Mouse (Mus musculus) splenic B cell, adult 2 months (primary cell): ENCODE data around the gene Wrap53.
A peak's percentile ranks its signal among the peaks of the same experiment; 100 is the strongest.

Source experiments
- DNase-seq: peaks from one replicate; pipeline ENCODE4 v3.0.0-alpha.2; 2011; ENCODE audit warnings: low read depth, low spot score
- H3K27me3 ChIP-seq: 2 replicates; pipeline ENCODE4 v1.6.1; 2012; ENCODE audit warnings: mild to moderate bottlenecking, low read length, moderate library complexity, mixed read lengths; ENCODE audit not compliant: control insufficient read depth, poor library complexity, insufficient read depth, severe bottlenecking
- H3K36me3 ChIP-seq: 2 replicates; pipeline ENCODE4 v1.6.1; 2012; ENCODE audit warnings: mild to moderate bottlenecking, low read length, moderate library complexity, mixed read lengths; ENCODE audit not compliant: control insufficient read depth, poor library complexity, insufficient read depth, severe bottlenecking

Gene Wrap53

DNA sequence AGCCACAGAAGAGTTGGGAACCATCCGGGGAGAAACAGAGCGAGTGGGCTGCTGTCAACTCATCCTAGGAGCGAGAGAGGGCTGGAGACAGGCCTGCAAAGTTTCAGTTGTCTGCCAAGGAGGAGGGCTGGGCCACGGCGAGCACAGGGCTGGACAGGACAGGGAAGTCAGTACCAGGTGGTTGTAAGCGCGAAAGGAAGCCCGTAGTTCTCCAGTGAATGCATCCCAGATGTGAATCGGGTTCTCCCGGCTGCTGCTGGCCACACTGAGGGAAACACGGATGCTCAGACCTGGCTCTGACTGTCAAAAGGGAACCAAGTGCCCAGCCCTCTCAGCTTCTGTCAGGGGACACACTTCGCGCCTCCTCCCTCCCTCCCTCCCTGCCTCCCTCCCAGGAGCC is 16.7 kb downstream of the Wrap53 start:
- DNase-seq = no peak
- H3K27me3 ChIP-seq = no peaks in the 10 kb centered on the region
- peaks cover 14% of the 10 kb centered on the region for H3K36me3 ChIP-seq

DNA sequence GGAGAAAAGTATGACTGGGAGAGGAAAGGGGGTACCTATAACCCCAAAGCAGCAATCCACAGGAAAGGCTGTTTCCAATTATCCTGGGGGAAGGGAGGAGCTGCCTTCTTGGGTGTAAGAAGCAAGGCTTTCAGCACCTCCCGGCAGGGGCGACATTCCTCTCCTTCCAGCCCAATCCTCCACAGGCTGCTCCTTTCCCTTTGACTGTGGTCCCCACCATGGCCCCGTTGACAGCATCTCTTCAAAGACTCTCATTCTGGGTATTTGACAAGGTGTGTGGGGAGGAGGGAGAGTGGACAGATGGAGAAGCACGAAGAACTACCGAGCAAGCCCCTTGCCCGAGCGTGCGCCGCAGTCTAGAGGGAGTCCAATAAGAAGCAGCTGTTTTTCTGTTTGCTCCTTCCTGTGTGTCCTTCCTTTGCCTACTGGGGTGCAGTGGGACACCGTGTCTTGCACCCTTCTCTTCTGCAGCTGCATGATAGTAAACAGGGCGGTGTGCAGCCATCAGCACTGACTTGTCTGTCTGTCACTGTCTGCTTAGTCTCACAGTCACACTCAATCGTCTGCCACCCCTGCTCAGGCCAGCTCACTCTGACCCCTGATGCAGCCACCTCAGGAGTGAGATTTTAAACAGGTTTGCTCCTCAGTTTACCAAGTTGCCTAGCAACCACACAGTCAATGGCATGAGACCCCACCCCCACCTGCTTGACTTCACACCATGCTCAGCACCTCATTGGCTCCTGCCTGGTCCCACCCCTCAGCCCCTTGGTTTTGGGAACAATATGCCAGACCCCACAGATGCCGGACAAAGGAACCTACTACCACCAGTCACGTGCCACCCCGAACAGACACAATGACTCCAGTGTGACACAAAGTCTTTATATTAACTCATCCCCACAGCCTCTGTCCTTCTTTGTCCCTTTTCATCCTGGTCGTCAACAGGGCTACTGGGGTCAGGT is 18.9 kb downstream of the Wrap53 start:
- no peaks in the 10 kb centered on the region for H3K27me3 ChIP-seq
- no peak for DNase-seq
- peaks cover 14% of the 10 kb centered on the region for H3K36me3 ChIP-seq

DNA sequence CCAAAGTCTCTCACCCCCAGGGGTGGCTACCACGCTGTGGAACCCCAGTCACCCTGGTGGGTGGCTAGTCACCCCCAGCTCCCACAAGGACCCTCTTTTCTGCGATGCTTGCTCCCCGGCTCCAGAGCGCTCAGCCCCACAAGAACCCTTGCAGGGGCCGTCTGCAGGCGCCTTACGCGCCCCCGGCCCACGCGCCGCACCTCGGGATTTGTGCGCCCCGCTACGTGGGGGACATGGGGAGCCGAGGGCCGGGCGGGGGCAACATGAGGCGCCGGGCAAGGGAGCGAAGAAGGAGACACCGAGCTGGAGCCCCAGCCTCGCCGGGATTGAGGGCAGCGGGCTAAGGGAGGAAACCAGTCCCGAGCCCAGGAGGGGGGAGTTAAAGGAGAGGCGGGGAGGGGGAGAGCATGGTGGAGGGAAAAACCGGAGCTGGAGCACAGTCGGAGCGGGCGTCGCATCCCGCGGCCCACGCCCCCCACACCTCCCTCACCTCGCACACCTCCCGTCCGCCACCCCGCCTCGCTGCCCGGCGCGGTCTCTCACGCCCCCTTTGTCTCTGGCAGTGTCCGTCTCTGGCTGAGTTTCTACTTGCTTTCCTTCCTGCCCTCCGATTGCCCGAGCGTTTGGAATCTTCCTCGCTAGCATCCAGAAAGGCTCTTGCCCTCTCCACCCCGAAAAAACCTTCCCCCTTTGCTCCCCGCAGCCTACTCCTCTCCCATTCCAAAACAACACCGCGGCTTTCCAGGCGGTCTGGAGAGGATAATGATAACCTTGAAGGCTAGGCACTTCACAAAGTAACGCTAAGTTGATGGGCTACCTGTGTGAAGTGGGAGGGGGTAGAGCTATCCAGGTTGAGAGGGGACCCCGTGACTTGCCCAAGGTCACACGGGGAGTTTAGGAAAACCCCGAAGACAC is 19.9 kb downstream of the Wrap53 start, which contains the start of gene Efnb3:
Gene Efnb3 (minus strand): TSS at position 355 of the 915 bp plus-strand sequence.
- no peak for DNase-seq

DNA sequence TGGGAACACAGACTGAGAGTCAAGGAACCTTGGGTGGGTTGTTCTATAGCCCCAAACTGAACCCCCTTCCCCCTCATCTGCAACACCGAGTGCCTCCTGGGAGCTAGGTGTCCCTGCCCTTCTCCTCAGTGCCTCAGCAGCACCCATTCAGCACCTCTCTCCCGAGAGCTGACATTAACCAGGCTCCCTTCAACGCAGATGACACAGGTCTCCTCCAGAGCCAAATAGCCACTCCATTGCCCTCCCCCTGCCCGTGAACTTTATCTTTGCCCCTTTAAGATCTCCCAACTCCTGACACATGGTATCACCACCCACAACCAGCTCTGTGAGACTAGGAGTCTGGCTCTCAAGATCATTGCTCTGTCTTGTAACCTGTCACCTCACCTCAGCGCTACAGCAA is 20.9 kb downstream of the Wrap53 start:
- no peak for DNase-seq
- Histone ChIP-seq H3K27me3 (no peaks in the 10 kb centered on the region), H3K36me3 (peaks cover 14% of the 10 kb centered on the region)

More for the DNA sequence above, 19.9 kb downstream of the Wrap53 start, which contains the start of gene Efnb3:
- Histone ChIP-seq H3K36me3 (peaks cover 14% of the 10 kb centered on the region), H3K27me3 (no peaks in the 10 kb centered on the region)

DNA sequence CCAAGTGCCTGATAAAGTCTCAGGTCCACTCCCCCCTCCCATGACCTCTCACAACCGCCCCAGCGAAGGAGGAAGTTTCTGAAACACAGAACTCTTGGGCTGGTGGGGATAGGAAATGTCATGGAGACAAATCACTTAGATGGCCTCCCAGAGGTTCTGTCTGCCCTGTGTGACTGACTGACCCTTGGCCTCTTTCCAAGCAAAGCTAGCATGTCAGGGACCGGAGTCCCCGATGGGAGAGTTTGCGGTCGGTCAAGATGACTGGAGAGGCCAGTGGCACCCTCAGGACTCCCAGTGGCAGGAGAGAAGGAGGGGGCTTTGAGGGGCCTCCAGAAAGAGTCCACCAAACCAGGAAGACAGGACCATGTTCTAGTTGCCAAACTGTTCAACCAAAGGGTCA is 21.3 kb downstream of the Wrap53 start:
- no peaks in the 10 kb centered on the region for H3K27me3 ChIP-seq
- no peak for DNase-seq
- peaks cover 14% of the 10 kb centered on the region for H3K36me3 ChIP-seq

DNA sequence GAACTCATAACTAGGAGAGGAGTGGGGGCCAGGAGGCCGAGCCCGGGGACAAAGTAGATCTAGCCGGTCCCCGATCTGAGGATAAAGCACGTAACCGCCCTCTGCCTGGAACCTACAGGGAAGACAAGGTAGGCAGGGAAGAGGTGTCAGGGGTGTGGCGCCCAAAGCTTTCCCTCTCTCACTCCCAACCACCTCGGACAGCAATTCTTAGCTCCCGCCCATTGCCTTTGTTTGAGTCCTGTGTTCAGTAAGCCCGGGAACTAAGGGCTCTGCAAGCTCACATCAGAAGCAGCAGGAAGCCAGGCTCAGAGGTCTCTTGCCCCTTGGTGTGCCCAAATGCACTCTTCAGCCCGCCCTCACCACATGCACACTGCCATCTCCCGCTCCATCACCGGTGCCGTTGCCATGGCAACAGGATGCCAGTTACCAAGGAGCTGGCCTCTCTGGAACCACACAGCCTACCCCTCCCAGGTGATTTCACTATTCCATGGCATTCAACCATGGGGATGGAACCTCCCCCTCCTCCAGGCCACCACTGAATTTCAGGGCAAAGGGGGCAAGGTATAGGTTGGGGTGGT is 22.6 kb downstream of the Wrap53 start:
- peaks cover 11% of the 10 kb centered on the region for H3K36me3 ChIP-seq
- H3K27me3 ChIP-seq = no peaks in the 10 kb centered on the region
- DNase-seq = no peak

DNA sequence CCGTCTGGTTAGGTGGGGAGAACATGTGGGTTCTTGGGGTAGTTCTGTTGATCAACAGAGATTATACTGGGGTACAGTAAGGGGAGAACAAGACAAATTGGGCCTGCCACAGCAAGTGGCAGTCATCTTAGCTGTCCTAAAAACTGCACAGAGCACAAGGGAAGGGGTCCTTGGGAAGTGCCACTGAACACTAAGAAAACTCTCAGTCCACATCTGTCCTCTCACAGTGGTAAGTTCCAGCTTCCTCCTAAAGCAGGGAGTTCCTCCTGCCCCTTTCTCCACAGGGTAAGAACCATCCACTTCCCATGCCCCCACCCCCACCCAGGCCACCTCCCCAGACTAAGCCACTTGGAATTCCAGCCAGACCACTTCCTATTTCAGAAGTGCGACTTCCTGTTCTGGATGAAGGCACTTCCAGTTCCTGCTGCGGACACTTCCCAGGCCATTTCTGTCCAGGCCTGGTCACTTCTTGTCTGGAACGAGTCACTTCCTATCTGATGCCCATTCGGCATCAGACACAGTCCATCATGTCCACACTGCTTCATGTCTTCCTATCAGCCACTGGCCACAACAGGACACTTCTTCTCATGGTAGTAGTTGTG is 25.4 kb downstream of the Wrap53 start:
- Histone ChIP-seq H3K27me3 (no peaks in the 10 kb centered on the region), H3K36me3 (no peaks in the 10 kb centered on the region)
- no peak for DNase-seq

DNA sequence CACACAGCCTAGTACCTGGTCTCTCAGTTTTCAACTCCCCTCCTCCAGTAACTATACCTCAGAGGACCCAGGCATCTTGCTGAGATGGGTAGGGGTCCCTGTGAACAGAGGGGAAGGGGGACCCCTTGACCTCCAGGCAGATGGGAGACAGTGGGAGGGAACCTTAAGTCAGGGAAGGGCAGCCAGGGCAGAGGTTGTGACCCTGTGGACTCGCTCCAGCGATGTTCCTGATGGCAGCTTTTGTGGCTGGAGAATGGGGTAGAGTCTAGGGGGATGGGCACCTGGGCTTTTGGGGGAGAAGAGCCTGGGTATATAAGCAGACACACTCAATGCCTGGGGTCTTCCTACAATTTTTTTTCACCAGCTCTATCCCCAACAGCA is 26.7 kb downstream of the Wrap53 start:
- no peaks in the 10 kb centered on the region for H3K27me3 ChIP-seq
- no peaks in the 10 kb centered on the region for H3K36me3 ChIP-seq
- DNase-seq = no peak

DNA sequence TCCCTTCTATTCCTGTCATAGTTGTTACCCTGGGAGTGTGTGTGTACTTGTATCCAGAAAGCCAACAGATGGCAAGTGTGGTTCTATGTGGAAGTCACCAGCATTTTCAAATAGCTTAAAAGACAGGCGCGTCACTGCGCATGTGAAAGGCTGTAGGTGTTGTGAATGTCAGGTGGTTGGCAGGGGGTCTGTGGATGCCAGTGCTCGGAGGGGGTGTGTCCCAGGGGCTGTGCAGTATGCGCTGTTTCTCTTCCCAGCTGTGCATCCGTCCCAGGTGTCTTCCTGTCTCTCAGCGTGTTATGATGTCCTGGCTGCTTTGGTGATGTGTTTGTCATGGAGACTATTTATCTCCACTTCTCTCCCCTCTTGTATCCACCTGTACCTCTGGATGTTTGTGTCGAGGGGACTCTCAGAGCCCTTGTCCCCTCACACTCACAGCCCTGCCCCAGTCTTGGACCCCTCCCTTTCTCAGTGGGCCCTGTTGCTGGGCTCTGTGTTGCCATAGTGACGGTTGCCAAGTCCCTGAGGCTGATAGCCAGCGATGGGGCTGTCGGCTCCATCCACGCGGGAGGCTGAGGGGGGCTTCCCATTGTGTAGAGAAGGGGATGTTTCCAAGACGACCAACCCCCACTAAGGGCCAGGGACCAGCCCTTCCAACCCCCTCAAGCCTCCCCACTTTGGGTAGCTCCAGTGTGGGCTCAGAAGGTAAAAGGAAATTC is 27.3 kb downstream of the Wrap53 start:
- Histone ChIP-seq H3K27me3 (no peaks in the 10 kb centered on the region), H3K36me3 (no peaks in the 10 kb centered on the region)
- DNase-seq = no peak

DNA sequence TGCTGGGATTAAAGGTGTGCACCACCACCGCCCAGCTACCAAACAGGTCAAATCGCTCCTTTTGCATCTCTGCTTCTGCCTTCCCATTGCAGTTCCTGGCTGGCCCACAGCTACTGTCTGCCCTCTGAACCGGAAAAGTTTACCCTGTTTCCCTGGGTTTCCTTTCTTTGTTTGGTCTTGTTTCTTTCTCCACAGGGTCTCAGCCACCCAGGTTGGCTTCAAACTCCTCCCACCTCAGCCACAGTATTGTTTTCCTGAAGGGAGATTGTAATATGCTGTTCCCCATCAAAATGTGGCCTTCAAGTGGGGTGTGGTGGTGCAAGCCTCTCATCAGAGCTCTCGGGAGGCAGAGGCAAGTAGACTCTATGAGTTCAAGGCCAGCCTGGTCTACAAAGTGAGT is 28.7 kb downstream of the Wrap53 start:
- no peak for DNase-seq
- Histone ChIP-seq H3K36me3 (no peaks in the 10 kb centered on the region), H3K27me3 (no peaks in the 10 kb centered on the region)

DNA sequence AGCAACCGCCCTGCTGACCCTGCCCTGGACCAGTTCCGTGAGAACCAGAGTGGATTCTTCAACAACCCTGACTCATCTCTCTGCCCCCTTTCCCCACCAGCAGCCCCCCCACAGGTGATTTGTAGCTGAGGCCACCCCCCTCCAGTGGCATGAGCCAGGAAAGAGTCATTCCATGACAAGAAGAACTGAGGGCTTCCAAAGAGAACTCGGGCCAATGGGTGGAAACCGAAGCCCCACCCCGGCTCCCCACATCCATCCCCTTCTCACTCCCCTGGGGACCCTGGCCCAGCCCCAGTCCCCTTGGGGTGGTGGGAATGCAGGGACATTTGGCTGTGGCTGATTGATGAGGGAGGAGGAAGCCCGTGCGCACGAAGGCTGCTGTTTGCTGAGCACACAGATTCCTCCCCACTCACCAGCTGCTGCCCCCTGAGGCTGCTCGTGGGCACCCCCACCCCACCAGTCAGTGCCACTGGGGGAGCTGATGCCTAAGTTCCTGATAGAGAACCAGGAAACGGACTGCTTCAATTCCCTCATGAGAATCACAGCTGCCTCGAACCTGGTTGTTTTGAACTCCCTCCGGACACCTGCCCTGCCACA is 30.9 kb downstream of the Wrap53 start, which contains the start of gene Dnah2:
Gene Dnah2 (minus strand): TSS at position 51 of the 597 bp plus-strand sequence.
- Histone ChIP-seq H3K36me3 (no peaks in the 10 kb centered on the region), H3K27me3 (no peaks in the 10 kb centered on the region)
- no peak for DNase-seq

DNA sequence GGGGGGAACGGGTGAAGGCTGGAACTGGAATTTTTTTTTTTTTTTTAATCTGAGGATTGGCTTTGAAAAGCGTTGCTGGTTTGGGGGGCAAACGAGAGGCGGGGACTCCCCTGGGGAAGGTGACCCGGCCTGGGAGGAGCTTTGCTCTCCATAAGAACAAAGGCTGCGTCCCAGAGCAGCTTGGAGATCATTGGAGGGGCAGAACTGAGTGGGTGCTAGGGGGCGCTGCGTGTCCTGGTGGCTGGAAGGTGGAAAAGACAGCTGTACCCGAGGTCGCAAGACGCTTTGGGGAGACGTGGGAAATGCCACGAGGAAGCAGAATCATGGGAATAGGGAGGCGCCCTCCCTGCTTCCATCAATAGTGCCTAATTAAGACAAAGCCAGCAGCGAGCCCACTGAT is 33.0 kb downstream of the Wrap53 start:
- Histone ChIP-seq H3K36me3 (no peaks in the 10 kb centered on the region), H3K27me3 (no peaks in the 10 kb centered on the region)
- DNase-seq = peak; percentile 34

DNA sequence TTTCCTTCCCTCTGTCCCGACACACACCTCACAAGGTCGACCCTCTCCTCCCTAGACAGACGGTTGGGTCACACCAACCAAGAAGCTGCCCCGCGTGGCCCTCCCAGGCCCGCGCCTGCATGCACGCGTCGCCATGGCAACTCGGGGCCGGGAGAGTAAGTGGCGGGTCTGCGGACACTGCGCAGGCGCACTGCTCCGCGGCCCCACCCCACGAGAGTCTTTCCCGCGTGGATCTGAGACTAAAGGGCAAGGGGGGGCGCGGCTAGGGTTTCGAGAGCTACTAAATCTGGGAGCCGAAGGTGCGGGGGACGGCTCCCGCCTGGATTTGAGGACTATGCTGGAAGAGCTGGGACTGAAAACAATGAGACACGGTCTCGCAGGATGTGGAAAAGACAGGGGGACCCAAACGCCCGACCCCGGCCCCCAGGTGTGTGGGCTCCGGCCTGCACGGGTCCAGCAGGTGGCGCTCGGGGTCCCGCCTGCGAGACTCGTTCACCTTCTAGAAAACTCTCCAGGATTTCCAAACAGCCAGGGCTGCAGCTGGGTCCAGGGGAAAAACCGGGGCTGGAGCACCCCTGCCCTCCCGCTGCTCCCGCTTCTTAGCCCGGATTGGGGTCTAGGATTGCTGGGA is 33.5 kb downstream of the Wrap53 start:
- Histone ChIP-seq H3K36me3 (no peaks in the 10 kb centered on the region), H3K27me3 (no peaks in the 10 kb centered on the region)
- peak; percentile 60 for DNase-seq
